Mouse (Mus musculus): ENCODE measurements around the gene Ly6g6c. TPM values are rescaled to one million over a fixed set of nuclear protein-coding genes. Genes with fewer than 3 reads are reported as not detected.

Gene Ly6g6c
- not detected in 2 replicates for total RNA-seq (2023)

DNA sequence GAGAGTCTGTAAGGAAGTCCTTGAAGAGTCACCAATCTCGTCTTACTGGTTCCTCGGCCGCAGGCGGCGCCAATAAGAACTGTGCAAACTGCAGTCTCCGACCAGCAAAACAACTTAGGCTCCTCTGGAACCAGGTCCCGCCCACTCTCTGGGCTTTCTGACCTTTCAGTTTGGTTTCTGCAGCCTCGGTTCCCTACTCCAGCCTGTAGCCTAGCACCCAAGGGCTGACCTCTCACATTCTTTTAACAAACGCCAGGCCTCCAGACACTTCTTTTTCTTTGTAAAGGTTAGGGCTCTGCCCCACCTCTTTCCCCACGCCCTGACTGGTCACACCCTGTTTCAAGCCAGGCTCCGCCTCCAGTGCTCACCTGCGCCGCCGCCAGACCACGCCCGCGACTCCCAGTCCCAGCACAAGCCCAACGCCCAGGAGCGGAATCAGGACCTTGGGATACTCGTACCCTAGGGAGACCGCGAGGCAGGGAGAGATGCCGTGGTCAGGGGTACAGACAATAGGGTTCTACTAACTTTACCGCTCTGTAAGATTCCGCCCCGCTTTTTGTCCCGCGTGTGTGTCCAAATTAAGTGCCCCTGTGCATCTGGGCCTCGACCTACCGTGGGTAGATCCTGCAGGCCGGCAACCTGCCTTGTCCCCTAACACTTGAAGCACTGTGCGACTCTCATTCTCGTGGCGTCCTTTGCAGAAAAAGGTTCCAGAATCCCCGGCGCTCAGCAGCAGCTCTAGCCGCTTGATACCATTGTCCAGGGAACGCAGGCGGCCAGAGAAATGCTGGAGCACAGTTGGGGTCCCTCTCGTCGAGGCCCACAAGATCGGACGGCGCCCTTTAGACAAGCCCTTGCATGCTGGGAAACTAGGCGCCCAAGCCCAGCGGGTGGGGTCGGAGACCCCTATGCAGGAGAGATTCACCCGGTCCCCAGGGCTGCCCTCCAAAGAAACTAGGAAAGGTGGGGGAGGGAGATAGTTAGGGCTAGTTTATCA lies at the start of gene Ly6g6c:
Gene Ly6g6c (plus strand): TSS at position 438 of the 997 bp plus-strand sequence.

DNA sequence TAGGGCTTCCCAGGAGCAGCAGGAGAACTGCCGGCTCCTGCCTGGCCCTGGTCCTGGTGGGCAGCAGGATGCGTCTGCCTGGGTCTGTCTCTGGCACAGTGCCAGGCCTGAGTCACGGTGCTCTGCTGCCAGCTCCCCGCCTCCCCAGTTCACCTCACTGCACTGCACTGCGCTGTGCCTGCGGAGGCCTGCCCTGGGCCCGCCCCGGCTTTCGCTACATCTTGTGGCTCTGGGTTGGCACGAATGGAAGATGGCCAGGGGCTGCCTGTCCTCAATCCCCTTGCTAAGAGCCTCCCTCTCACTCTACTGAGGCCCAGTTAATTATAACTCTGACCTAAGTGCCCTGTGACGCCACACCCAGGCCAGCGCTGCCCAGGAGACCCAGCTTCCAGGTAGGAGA lies 48.8 kb upstream of the Ly6g6c start, which contains the start of gene Vwa7:
Gene Vwa7 (plus strand): TSS at position 204 of the 400 bp plus-strand sequence.

GRCm38 (mm10) chr17:35027277-35028068 lies 37.7 kb upstream of the Ly6g6c start, which contains the start of gene Sapcd1:
Gene Sapcd1, minus strand, starts transcription at chr17:35028016.

GRCm38 (mm10) chr17:35046681-35047455 lies 18.3 kb upstream of the Ly6g6c start, which contains the start of gene Msh5:
Gene Msh5, minus strand, starts transcription at chr17:35046745.

GRCm38 (mm10) chr17:35049561-35050016 lies 15.6 kb upstream of the Ly6g6c start, which contains the start of gene Clic1:
Gene Clic1, plus strand, starts transcription at chr17:35049966.

DNA sequence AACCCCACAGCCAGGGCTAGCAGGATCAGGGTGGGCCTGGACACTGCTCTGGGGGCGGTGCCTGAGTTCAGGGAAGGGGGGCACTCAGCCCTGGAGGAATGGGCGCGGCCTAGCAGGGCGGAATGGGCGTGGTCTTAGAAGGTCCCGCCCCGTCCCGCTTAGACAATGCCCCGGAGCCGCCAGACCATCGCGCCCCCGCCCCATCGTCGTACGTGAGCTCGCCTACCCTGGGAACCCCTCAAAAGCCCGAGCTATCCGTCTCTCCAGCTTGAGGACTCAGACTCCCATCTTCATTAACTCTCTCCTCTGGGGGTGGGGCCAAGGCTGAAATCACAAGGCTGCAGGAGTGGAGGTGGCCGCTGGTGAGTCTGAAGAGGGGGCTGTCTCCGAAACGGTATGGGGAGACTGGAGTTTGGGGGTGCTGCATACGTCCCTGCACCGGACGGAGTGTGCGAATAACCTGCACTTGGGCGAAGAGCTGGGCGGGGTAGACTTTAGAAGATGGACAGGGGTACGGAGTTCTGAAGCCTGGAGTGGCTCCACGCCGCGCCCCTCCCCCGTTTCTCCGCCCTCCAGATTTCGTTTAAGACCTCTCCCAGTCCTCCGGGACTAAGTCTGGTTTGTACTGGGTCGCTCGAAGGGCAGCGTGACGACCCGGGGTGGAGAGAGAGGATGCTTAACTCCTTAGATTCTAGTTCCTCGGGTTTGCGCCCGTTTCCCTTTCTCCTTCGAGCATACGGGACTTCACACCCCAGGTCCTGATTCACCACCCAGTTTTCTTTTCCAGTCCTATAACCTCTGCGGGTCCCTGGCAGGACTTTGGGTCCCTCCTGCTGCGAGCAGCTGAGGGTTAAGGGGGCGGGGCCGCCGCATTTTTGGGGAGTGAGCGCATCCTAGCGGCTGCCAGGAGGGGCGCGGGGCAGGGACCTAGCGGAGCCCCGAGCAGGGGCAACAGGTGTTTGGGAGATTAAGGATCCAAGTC lies 6.0 kb upstream of the Ly6g6c start, which contains the start of gene Ddah2:
Gene Ddah2 (plus strand): TSS at position 125 of the 982 bp plus-strand sequence.

GRCm38 (mm10) chr17:35066084-35066483 lies 896 bp downstream of the Ly6g6c start, which contains the start of gene Mpig6b:
Gene Mpig6b, minus strand, starts transcription at chr17:35066184.

DNA sequence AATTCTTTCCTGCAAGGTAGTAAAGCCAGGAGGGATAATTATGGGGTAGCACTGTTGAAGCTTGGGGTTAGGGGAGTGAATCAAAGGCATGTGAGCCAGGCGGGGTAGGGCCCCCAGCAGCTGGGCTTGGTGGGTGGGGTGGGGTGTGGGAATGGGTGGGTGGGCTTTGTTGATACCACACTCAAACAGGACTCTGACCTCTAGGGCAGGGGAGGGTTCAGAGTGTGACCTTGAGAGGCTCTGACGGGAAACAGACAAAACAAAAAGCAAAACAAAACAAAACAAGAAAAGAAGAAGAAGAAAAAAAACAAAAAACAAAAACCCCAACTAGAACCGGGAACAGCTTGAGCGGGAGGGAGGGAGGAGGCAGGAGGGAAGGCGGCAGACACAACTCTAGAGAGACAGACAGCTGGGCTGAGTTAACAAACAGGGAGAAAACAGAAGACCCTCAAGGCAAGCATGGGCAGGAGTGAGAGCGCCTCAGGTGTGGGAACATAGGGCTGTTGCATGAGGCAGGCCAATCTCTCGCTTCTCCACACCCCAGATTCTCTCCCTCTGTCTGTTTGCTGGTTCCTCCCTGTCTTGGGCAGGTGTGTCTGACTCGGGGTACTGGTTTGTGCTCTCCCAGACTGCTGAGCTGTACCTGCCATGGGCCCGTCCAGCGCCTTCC lies 11.5 kb downstream of the Ly6g6c start, which contains the start of gene Ly6g6e:
Gene Ly6g6e (plus strand): TSS at position 396 of the 670 bp plus-strand sequence.

GRCm38 (mm10) chr17:35077786-35078233 lies 12.6 kb downstream of the Ly6g6c start, which contains the start of gene Ly6g6d:
Gene Ly6g6d, minus strand, starts transcription at chr17:35078065.

DNA sequence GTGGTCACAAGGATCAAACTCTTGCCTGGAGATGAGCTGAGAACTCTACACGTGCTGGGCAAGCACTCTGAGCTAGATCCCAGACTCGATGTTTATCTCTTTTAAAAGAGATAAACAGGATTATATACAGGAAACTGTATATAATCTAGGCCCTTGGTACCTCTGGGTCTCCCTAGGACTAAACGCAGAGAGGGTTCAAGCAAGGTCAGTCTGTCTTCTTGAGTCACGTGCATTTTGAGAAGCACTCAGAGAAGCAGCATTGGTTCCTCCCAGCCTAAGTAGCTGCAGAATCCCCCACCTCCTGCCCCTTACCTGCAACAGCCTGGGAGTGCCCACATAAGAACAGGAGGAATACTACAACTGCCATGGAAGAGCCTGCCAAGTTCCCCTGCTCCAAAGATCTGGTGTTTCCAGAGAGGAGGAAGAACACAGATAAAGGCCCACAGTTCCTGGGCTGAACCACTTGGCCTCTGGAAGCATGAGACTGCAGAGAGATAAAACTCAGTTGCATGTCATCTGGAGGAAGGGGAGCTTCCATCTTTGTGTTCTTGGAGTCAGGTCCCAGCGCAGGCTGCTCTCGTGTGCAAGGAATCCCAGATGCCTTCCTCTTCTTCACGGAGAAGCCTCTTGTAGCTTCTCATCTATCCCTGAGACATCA lies 20.1 kb downstream of the Ly6g6c start, which contains the start of gene Ly6g6f:
Gene Ly6g6f (minus strand): TSS at position 403 of the 658 bp plus-strand sequence.

GRCm38 (mm10) chr17:35088825-35089644 lies 23.8 kb downstream of the Ly6g6c start, which contains the start of gene Abhd16a:
Gene Abhd16a, plus strand, starts transcription at chr17:35089263.

GRCm38 (mm10) chr17:35108097-35108496 lies 42.9 kb downstream of the Ly6g6c start, which contains the start of gene Ly6g5c:
Gene Ly6g5c, plus strand, starts transcription at chr17:35108279.

DNA sequence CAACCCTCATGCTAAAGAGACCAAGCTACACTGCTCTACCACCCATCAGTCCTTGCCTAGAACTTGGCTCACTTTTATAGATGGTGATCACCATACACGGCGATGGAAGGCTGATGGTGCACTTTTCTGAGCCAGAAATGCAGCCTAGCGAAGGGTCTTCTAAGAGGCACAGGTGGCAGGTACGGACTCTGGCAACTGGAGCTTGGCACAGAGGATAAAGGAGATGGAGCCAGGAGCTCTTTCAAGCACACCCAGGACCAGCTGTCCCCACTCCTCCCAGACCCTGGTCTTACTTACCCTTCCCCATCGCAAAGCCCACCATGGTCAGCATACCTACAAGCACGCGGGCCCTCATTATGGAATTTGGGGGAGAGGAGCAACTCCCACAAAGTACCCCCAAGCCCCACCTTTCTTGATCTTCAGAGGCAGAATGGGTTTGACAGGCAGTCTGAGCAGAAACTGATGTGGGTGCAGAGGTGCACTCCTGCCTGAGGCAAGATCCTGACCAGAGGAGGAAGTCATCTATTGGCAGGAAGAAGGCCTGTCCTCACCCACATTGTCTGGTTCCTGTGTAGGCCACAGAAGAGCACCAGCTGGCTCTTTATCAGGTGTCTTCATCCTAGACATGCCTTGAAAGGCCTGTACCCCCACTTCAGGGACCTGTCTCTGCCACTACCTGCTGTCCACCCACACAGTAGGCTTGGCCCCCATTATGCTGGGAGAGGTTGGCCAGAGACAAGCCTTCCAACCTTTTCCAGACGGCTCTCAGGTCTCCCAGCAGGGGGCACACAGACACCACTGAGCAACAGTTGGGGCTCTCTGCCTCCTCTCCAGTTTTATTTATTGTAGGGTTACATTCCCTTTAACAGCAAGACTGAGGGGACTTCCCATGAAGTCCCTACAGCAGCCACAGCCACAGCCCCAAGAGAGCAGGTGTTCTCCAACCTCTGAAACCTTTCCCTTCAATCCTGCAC lies 50.1 kb downstream of the Ly6g6c start, which contains the start of gene Ly6g5b:
Gene Ly6g5b (minus strand): TSS at position 383 of the 974 bp plus-strand sequence.

Measured in neutrophil, adult 65 days (primary cell).